Mouse (Mus musculus) erythroid progenitor cell, adult 5-6 weeks (primary cell): Measurements from ENCODE around the gene Lsamp. TPM values are rescaled to one million over a fixed set of nuclear protein-coding genes. Genes with fewer than 3 reads are reported as not detected.
"Not testable (repeated sequence)": the region's sequence is repeated elsewhere in the genome, so short reads cannot be mapped to it uniquely, and the experiment has no call there.

ENCODE experiments used
- ATAC-seq: replicated peaks from 2 replicates; pipeline ENCODE4 v1.8.0; 2016; ENCODE audit warnings: moderate number of reproducible peaks, mild to moderate bottlenecking, moderate TSS enrichment, inconsistent platforms; ENCODE audit not compliant: poor library complexity, low FRiP score, severe bottlenecking
- total RNA-seq, 2 experiments: library from RNA; stranded (forward) in 1 of 2; stranded (reverse) in 1 of 2; fragments of 150-400 nt in 1 of 2; fragments of 186-747, 209-891 nt in 1 of 2; gene quantifications; 2 replicates each; pipeline versions ENCODE4 v1.2.3 to v1.2.4; 2015 to 2017; ENCODE audit warnings: low replicate concordance in 2 of 2

Lsamp gene
- total RNA-seq, 2 experiments from 2014 or later, result not detected

GRCm38 (mm10) chr16:40621086-40621485, 636.9 kb downstream of the Lsamp start:
- not testable (repeated sequence) for ATAC-seq

- no peak for ATAC-seq
These were observed 643.0 kb downstream of the Lsamp start for GRCm38 (mm10) chr16:40627159-40627558.

- ATAC-seq, result no peak
These were observed 655.6 kb downstream of the Lsamp start for GRCm38 (mm10) chr16:40639621-40640371.

GRCm38 (mm10) chr16:40652800-40653199, 668.6 kb downstream of the Lsamp start:
- no peak for ATAC-seq

GRCm38 (mm10) chr16:40653508-40653907, 669.3 kb downstream of the Lsamp start:
- no peak for ATAC-seq

- ATAC-seq, result no peak
These were observed 672.2 kb downstream of the Lsamp start for GRCm38 (mm10) chr16:40656347-40656746.

GRCm38 (mm10) chr16:40656871-40657270, 672.7 kb downstream of the Lsamp start:
- ATAC-seq, result no peak

GRCm38 (mm10) chr16:40685531-40685930, 701.4 kb downstream of the Lsamp start:
- no peak for ATAC-seq

GRCm38 (mm10) chr16:40692292-40692691, 708.1 kb downstream of the Lsamp start:
- no peak for ATAC-seq

- ATAC-seq, result no peak
These were observed 713.1 kb downstream of the Lsamp start for GRCm38 (mm10) chr16:40697253-40697652.

GRCm38 (mm10) chr16:40708558-40708957, 724.4 kb downstream of the Lsamp start:
- no peak for ATAC-seq

- no peak for ATAC-seq
These were observed 725.4 kb downstream of the Lsamp start for GRCm38 (mm10) chr16:40709574-40709973.

GRCm38 (mm10) chr16:40710068-40710467, 725.9 kb downstream of the Lsamp start:
- ATAC-seq, result no peak

- no peak for ATAC-seq
These were observed 726.3 kb downstream of the Lsamp start for GRCm38 (mm10) chr16:40710491-40710890.

- no peak for ATAC-seq
These were observed 729.6 kb downstream of the Lsamp start for GRCm38 (mm10) chr16:40713725-40714124.

GRCm38 (mm10) chr16:40739015-40739414, 754.9 kb downstream of the Lsamp start:
- no peak for ATAC-seq

- ATAC-seq, result no peak
These were observed 755.6 kb downstream of the Lsamp start for GRCm38 (mm10) chr16:40739771-40740170.

GRCm38 (mm10) chr16:40740273-40740672, 756.1 kb downstream of the Lsamp start:
- no peak for ATAC-seq

GRCm38 (mm10) chr16:40827191-40827590, 843.0 kb downstream of the Lsamp start:
- ATAC-seq, result no peak

GRCm38 (mm10) chr16:40831536-40831935, 847.4 kb downstream of the Lsamp start:
- ATAC-seq, result no peak

- ATAC-seq, result no peak
These were observed 857.6 kb downstream of the Lsamp start for GRCm38 (mm10) chr16:40841765-40842164.

- no peak for ATAC-seq
These were observed 882.6 kb downstream of the Lsamp start for GRCm38 (mm10) chr16:40866733-40867132.
